Mouse (Mus musculus) ES-E14 (cell line): ENCODE measurements at regions not wholly inside any gene's neighbourhood (a gene's known extent, or its start where the extent isn't known, plus 50 kb on each side); places are given as distances from the start of the nearest gene placed in this dataset.

Source experiments
- DNase-seq: peaks from one replicate; pipeline ENCODE4 v3.0.0-alpha.2; 2013; ENCODE audit warnings: low read depth, low spot score
- H3K27ac ChIP-seq: 2 replicates; pipeline ENCODE4 v1.5.1; 2012; ENCODE audit warnings: low read depth, mild to moderate bottlenecking, low read length, moderate library complexity, mixed read lengths; ENCODE audit not compliant: poor library complexity, insufficient read depth, severe bottlenecking
- H3K36me3 ChIP-seq: 2 replicates; pipeline ENCODE4 v1.6.1; 2012; ENCODE audit warnings: mild to moderate bottlenecking, low read length, moderate library complexity, mixed read lengths; ENCODE audit not compliant: control insufficient read depth, poor library complexity, insufficient read depth, severe bottlenecking
- H3K4me1 ChIP-seq, 2 experiments: fragments of 150-350 bp in 1 of 2; sonication (generic) in 1 of 2; 2 replicates each; pipeline ENCODE4 v1.6.1; 2012; ENCODE audit warnings: low read length in 2 of 2, mild to moderate bottlenecking in 1 of 2, mixed read lengths in 1 of 2; ENCODE audit not compliant: control insufficient read depth in 2 of 2, insufficient read depth in 2 of 2, poor library complexity in 1 of 2
- H3K4me3 ChIP-seq, 2 experiments: fragments of 150-350 bp in 1 of 2; sonication (generic) in 1 of 2; 2 replicates each; pipeline ENCODE4 v1.5.1; 2012; ENCODE audit warnings: low read length in 2 of 2, low read depth in 1 of 2, mild to moderate bottlenecking in 1 of 2, mixed read lengths in 1 of 2; ENCODE audit not compliant: insufficient read depth in 1 of 2, poor library complexity in 1 of 2, severe bottlenecking in 1 of 2
- H3K9ac ChIP-seq: 2 replicates; pipeline ENCODE4 v1.6.1; 2012; ENCODE audit warnings: low read depth, mild to moderate bottlenecking, low read length, mixed read lengths; ENCODE audit not compliant: poor library complexity, insufficient read depth, severe bottlenecking
- H3K9me3 ChIP-seq: fragments of 150-350 bp; sonication (generic); 2 replicates; pipeline ENCODE4 v1.6.1; 2012; ENCODE audit warnings: low read depth, mild to moderate bottlenecking, low read length; ENCODE audit not compliant: control insufficient read depth, insufficient read depth
- CHD2 ChIP-seq: IDR thresholded peaks from 2 replicates; pipeline ENCODE4 v1.6.1; 2014; ENCODE audit warnings: mild to moderate bottlenecking, low read depth, low read length, inconsistent platforms
- HCFC1 ChIP-seq: IDR thresholded peaks from 2 replicates; pipeline ENCODE4 v1.6.1; 2012; ENCODE audit warnings: low read length, inconsistent platforms, borderline replicate concordance; ENCODE audit not compliant: insufficient read depth
- MAFK ChIP-seq: IDR thresholded peaks from 2 replicates; pipeline ENCODE4 v1.6.1; 2014; ENCODE audit warnings: mild to moderate bottlenecking, low read depth, low read length, inconsistent platforms; ENCODE audit not compliant: insufficient read depth
- ZC3H11A ChIP-seq: IDR thresholded peaks from 2 replicates; pipeline ENCODE4 v1.6.1; 2012; ENCODE audit warnings: low read depth, mild to moderate bottlenecking, inconsistent platforms, low read length, borderline replicate concordance
- ZNF384 ChIP-seq: IDR thresholded peaks from 2 replicates; pipeline ENCODE4 v1.6.1; 2012; ENCODE audit warnings: low read depth, low read length, inconsistent platforms
- in situ Hi-C, 2 experiments: fragments of 600-800 bp; cut with MboI; formaldehyde crosslinking; loops; one replicate each; pipeline ENCODE4 v1.15.1; 2025; ENCODE audit warnings: low sequenced_read_pairs in 2 of 2, inconsistent platforms in 1 of 2; ENCODE audit not compliant: unreplicated experiment in 2 of 2

DNA sequence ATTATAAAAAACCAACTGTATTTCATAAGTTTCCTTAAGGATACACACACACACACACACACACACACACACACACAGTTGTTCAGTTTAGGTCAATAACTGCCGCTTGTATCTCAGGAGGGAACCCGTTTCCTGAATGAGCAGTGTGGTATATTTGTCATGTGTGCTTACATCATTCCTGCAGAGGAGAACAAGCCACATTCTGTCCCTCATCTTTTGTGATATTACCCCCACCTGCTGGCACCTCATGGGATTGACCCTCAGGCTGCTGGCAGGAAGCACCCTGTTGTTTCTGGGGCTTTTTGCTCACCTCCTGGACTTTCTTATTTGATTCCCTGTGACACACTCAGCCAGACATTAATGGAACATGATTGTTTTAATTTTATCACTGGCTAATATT lies 66.4 kb upstream of the Htr1a start:
- Histone ChIP-seq H3K27ac (no peak overlapping the region), H3K9ac (no peak overlapping the region), H3K4me3 (no peak overlapping the region), H3K4me1 (no peaks in the 10 kb centered on the region), H3K36me3 (no peaks in the 10 kb centered on the region), H3K9me3 (no peaks in the 10 kb centered on the region)
- in situ Hi-C loops, result loop anchor here in 1 of 2 experiments (10.0 kb wide), 1 partner anchor 432 kb away; no protein-coding TSS in a partner anchor
- DNase-seq, result peak; percentile 39
- TF ChIP-seq MAFK (no peak), ZC3H11A (peak; percentile 59; the same call in 1 of the 2 replicates), ZNF384 (no peak), CHD2 (no peak), HCFC1 (no peak)

DNA sequence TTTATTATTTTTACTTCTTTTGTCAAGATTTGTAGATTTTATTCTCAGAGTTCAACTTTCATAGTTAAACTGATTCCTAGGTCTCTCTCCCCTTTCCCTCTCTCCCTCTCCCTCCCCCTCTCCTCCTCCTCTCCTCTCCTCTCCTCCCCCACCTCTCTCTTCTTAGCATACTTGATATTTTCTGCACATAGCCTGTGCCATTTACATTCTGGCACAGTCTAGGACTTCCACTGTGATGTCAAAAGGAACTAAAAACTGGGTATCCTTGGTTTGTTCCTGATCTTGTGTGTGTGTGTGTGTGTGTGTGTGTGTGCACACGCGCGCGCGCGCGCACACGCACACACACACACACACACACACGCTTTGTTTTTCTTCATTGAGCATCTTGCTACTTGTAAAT lies 64.9 kb upstream of the Htr1a start:
- in situ Hi-C loops, result loop anchor here in 1 of 2 experiments (10.0 kb wide), 1 partner anchor 434 kb away; no protein-coding TSS in a partner anchor
- Histone ChIP-seq H3K27ac (no peak overlapping the region), H3K4me3 (no peak overlapping the region), H3K4me1 (no peaks in the 10 kb centered on the region), H3K36me3 (no peaks in the 10 kb centered on the region), H3K9ac (no peak overlapping the region), H3K9me3 (no peaks in the 10 kb centered on the region)
- DNase-seq, result no peak
- TF ChIP-seq MAFK (no peak), ZNF384 (no peak), CHD2 (no peak), ZC3H11A (no peak), HCFC1 (no peak)

DNA sequence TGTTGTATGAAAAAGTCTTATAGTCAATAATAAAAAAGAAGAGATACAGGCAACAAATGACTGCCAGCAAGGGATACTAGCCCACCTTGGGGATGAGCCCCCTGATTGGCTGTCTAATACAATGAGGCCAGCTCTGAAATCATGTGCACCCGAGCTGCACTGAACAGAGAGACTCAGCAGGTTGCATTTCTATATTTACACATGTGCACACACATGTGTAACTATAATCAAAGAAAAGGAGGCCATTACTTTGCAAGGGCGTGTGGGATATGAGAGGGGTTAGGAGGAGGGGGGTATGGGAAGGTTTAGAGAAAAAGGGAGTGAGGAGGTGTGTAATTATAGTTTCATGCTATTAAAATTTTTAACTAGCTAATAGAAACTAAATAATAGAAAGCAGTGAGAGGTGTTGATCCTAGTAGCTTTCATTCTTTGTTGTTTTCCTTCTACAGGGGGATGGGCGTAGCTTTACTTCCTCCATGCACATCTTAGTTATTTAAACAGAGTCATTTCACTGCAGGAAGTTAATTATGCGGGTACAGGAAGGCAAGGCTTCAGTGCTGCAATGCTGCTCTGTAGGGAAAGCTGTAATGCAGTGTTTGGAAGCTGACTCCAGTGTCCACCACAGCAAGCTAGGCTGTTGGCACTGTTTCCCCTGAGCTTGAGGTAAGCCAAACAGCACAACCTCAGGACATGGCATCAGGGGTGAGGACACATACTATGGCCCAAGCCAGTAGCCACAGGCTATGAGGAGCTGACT lies 56.2 kb upstream of the Htr1a start:
- DNase-seq, result no peak
- no peak for TF ChIP-seq ZNF384
- no peak for TF ChIP-seq CHD2
- no peak for TF ChIP-seq MAFK
- TF ChIP-seq ZC3H11A, result no peak
- TF ChIP-seq HCFC1, result no peak
- Histone ChIP-seq H3K9ac (no peak overlapping the region), H3K4me1 (peaks cover 0 to 3% of the 10 kb centered on the region in 2 experiments; a peak in 1 of 4 replicates), H3K27ac (no peak overlapping the region), H3K4me3 (no peak overlapping the region), H3K9me3 (no peaks in the 10 kb centered on the region), H3K36me3 (no peaks in the 10 kb centered on the region)
- in situ Hi-C loops, result no loop called here
